ENCODE assay signal across 11 mouse cellular contexts in genomic region chr7:49341151-49341918, GRCm38 (mm10).
A peak's percentile ranks its signal among the peaks of the same experiment; 100 is the strongest.
DNase-seq lines count a peak whose midpoint lies in the region; ATAC-seq lines count a peak whose summit lies in the region.
"Had no signal": no experiment of that assay in that cellular context is flagged by ENCODE, and none has a peak within 500 bp of the region (broad histone marks: within the 10 kb centered on the region; RNA-seq: fewer than 3 reads in every experiment).

No protein-coding gene starts in this region.

- H3K4me2 ChIP-seq in kidney, embryonic 15.5 days = no peak overlapping the region
- H3K4me2 ChIP-seq in forebrain, embryonic 13.5 days = no peak overlapping the region
- no peak overlapping the region for H3K4me2 ChIP-seq in hindbrain, embryonic 12.5 days (replicated peaks)
- no peak overlapping the region for H3K4me2 ChIP-seq in neural tube, embryonic 12.5 days (replicated peaks)

- peaks cover 32% of the 10 kb centered on the region for H3K4me1 ChIP-seq in kidney, embryonic 15.5 days
- H3K4me1 ChIP-seq in forebrain, embryonic 13.5 days = peaks cover 47% of the 10 kb centered on the region
- H3K4me1 ChIP-seq in hindbrain, embryonic 12.5 days = peaks cover 37% of the 10 kb centered on the region
- H3K4me1 ChIP-seq in neural tube, embryonic 12.5 days = peaks cover 49% of the 10 kb centered on the region

- no peaks in the 10 kb centered on the region for H3K36me3 ChIP-seq in kidney, embryonic 15.5 days
- H3K36me3 ChIP-seq in forebrain, embryonic 13.5 days (ENCODE audit: poor library complexity, severe bottlenecking) = no peaks in the 10 kb centered on the region
- no peaks in the 10 kb centered on the region for H3K36me3 ChIP-seq in hindbrain, embryonic 12.5 days
- H3K36me3 ChIP-seq in neural tube, embryonic 12.5 days = no peaks in the 10 kb centered on the region
- H3K36me3 ChIP-seq: G1E had no signal

- H3K9ac ChIP-seq in kidney, embryonic 15.5 days = no peak overlapping the region
- no peak overlapping the region for H3K9ac ChIP-seq in forebrain, embryonic 13.5 days
- H3K9ac ChIP-seq in hindbrain, embryonic 12.5 days = no peak overlapping the region
- no peak overlapping the region for H3K9ac ChIP-seq in neural tube, embryonic 12.5 days

- WGBS in kidney, embryonic 15.5 days = 61% methylated on average over 5 of the region's 5 CpGs
- WGBS in forebrain, embryonic 13.5 days = 39% methylated on average over 5 of the region's 5 CpGs
- 45% methylated on average over 5 of the region's 5 CpGs for WGBS in hindbrain, embryonic 12.5 days
- 27% methylated on average over 5 of the region's 5 CpGs for WGBS in neural tube, embryonic 12.5 days

- no peak overlapping the region for H3K4me3 ChIP-seq in kidney, embryonic 15.5 days (replicated peaks)
- no peak overlapping the region for H3K4me3 ChIP-seq in forebrain, embryonic 13.5 days
- H3K4me3 ChIP-seq in hindbrain, embryonic 12.5 days = no peak overlapping the region
- no peak overlapping the region for H3K4me3 ChIP-seq in neural tube, embryonic 12.5 days

- no peaks in the 10 kb centered on the region for H3K9me3 ChIP-seq in kidney, embryonic 15.5 days (replicated peaks)
- no peaks in the 10 kb centered on the region for H3K9me3 ChIP-seq in forebrain, embryonic 13.5 days (replicated peaks)
- no peaks in the 10 kb centered on the region for H3K9me3 ChIP-seq in hindbrain, embryonic 12.5 days (replicated peaks)
- no peaks in the 10 kb centered on the region for H3K9me3 ChIP-seq in neural tube, embryonic 12.5 days

- DNase-seq in kidney, postnatal 10 days = no peak
- no peak for DNase-seq in adrenal gland, postnatal 14 days
- DNase-seq in adrenal gland, adult 2 months = no peak
- DNase-seq: cerebellum, adult 18-20 months; kidney, postnatal 4 days had no signal

- H3K27me3 ChIP-seq in kidney, embryonic 15.5 days = no peaks in the 10 kb centered on the region
- peaks cover 3% of the 10 kb centered on the region; the same call in 1 of the 2 replicates for H3K27me3 ChIP-seq in forebrain, embryonic 13.5 days
- peaks cover 7% of the 10 kb centered on the region for H3K27me3 ChIP-seq in hindbrain, embryonic 12.5 days
- no peaks in the 10 kb centered on the region for H3K27me3 ChIP-seq in neural tube, embryonic 12.5 days (replicated peaks)

- ATAC-seq in kidney, embryonic 15.5 days (replicated peaks; ENCODE audit: low FRiP score) = no peak
- ATAC-seq in forebrain, embryonic 13.5 days = peak; percentile 36; the same call in 1 of the 2 replicates
- peak; percentile 41; the same call in 1 of the 2 replicates for ATAC-seq in hindbrain, embryonic 12.5 days (ENCODE audit: low FRiP score)
- ATAC-seq in neural tube, embryonic 12.5 days (ENCODE audit: low FRiP score, low read depth) = peak; percentile 39; the same call in 1 of the 2 replicates

- H3K27ac ChIP-seq in kidney, embryonic 15.5 days = 0 out of 2 replicates have a peak overlapping the region, but pooled peaks have one; percentile 27
- H3K27ac ChIP-seq in forebrain, embryonic 13.5 days = 0 out of 2 replicates have a peak overlapping the region, but pooled peaks have one; percentile 32
- peak overlapping the region; percentile 62 for H3K27ac ChIP-seq in hindbrain, embryonic 12.5 days
- 0 out of 2 replicates have a peak overlapping the region, but pooled peaks have one; percentile 15 for H3K27ac ChIP-seq in neural tube, embryonic 12.5 days
- H3K27ac ChIP-seq: macrophage had no signal
